Mouse (Mus musculus): ENCODE measurements around the gene 9530077C05Rik. TPM values are rescaled to one million over a fixed set of nuclear protein-coding genes. Genes with fewer than 3 reads are reported as not detected.
A peak's percentile ranks its signal among the peaks of the same experiment; 100 is the strongest.

Gene 9530077C05Rik
- polyA plus RNA-seq (2016; fragmentation: Nextera tagmentation; extraction: Ambion mirVana), result 5.7 and 7.5 TPM in 2 replicates

DNA sequence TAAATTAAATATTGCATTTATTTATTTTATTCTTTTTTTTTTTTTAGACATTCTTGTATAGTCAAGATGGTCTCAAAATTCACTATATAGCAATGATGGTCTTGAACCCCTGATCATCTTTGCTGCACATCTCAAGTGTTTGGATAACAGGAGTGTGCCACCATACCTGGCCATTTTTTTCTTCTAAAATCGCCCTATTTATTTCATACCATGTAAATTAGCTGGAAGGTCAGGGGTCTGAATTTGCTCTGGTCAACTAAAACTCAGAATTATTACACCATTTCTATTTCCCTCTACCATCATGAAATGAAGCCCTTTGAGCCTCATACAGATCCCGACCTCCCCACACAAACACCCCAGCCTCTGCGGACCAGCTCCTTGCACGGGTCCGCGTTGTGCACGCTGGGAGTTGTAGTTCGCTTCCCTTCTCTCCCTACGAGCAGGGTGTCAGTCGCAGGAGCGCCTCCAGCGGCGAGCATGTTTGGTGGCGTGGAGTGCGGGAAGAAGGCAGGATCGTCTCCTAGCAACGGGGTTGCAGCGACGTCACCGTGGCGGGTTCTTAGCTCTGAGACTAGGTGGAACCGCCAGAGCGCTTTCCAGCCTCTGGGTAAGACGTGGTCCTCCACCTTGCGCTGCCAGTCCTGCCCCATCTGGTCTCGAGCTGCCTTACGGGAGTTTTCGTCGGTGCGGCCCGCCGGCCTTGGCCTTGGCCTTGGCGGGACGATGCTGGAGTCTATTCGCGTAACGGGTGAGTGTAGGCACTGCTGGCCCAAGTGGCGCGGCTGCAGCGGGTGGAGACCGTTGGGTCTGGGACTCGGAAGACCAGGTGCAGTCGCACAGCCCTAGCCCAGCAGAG, at the start of gene 9530077C05Rik:
Gene 9530077C05Rik, plus strand, starts transcription at position 512 of the 856 bp plus-strand sequence.
- no peaks in the 10 kb centered on the region for H3K4me1 ChIP-seq
- 1% methylated on average over 43 of the region's 43 CpGs for WGBS

DNA sequence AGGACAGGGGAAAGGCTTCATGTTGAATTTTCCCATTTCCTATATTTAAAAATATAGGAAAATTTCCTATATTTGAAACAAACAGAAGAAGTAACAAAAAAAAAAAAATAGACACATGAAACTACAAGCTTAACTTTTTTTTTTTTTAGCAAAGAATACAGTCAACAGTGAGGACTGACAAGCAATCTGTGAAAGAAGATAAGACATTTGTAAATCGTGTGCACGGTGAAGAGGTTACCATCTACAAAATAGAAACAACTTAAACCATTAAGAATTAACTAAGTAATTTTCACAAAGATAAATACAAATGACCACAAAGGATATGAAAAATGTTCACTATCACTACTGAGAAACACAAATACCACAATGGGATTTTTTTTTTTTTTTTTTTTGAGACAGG, 45.1 kb upstream of the 9530077C05Rik start:
- H3K4me1 ChIP-seq, result no peaks in the 10 kb centered on the region
- H3K27ac ChIP-seq, result no peak overlapping the region
- 91% methylated on average over 2 of the region's 2 CpGs for WGBS
- H3K9me3 ChIP-seq (replicated peaks), result no peaks in the 10 kb centered on the region
- H3K4me2 ChIP-seq (replicated peaks), result no peak overlapping the region
- no peaks in the 10 kb centered on the region for H3K27me3 ChIP-seq
- H3K4me3 ChIP-seq, result no peak overlapping the region
- no peak overlapping the region for H3K9ac ChIP-seq
- peaks cover 53% of the 10 kb centered on the region for H3K36me3 ChIP-seq
- no peak for ATAC-seq (ENCODE audit: low FRiP score)

More for the DNA sequence above, at the start of gene 9530077C05Rik:
- Histone ChIP-seq H3K4me3 (peak within 1 kb of the TSS; percentile 59), H3K9me3 (replicated peaks) (no peaks in the 10 kb centered on the region), H3K4me2 (replicated peaks) (peak within 1 kb of the TSS; percentile 65), H3K9ac (peak within 1 kb of the TSS; percentile 72), H3K36me3 (no peaks in the 10 kb centered on the region), H3K27me3 (no peaks in the 10 kb centered on the region), H3K27ac (peak within 1 kb of the TSS; percentile 68; the same call in 1 of the 2 replicates)
- ATAC-seq (ENCODE audit: low FRiP score), result peak; percentile 99

DNA sequence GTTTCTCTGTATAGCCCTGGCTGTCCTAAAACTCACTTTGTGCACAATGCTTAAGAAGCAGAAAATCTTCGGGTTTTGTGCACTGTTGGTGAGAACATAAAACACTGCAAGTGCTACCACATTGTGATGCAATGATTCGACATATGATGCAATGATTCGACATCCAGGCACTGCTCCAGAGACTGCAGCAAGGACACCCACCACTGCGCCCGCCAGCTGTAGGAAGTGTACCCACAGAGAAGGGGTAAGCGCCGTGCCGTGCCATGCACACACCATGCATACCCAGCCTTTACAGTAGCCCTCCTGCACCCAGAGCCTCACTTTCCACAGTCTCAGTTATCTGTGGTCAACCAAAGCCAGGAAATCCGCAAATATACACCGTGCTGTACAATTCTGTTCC, 44.7 kb upstream of the 9530077C05Rik start:
- H3K9ac ChIP-seq, result no peak overlapping the region
- no peaks in the 10 kb centered on the region for H3K27me3 ChIP-seq
- no peak overlapping the region for H3K4me2 ChIP-seq (replicated peaks)
- no peaks in the 10 kb centered on the region for H3K9me3 ChIP-seq (replicated peaks)
- no peak overlapping the region for H3K4me3 ChIP-seq
- 93% methylated on average over 10 of the region's 10 CpGs for WGBS
- H3K36me3 ChIP-seq, result peaks cover 54% of the 10 kb centered on the region
- H3K4me1 ChIP-seq, result no peaks in the 10 kb centered on the region
- no peak for ATAC-seq (ENCODE audit: low FRiP score)
- no peak overlapping the region for H3K27ac ChIP-seq

DNA sequence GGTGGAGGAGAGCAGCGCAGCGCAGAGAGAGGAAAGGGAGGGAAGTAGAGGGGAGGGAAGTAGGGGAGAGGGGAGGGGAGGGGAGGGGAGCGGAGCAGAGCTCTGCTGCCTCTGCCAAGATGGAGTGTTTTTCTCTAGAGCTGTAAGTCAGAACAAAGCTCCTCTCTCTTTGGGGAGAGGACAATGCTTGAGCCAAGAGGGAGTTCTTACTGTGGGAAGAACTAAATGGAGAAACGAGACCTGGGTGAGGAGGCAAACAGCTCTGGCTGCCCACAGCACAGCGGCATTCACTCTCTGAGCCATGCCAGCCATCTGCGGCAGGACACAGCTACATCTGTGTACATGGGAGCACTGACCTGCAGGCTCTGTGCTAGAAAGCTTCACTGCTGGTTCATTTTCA, 43.3 kb upstream of the 9530077C05Rik start:
- Histone ChIP-seq H3K4me1 (no peaks in the 10 kb centered on the region), H3K27ac (no peak overlapping the region), H3K36me3 (peaks cover 53% of the 10 kb centered on the region), H3K27me3 (no peaks in the 10 kb centered on the region), H3K9ac (no peak overlapping the region), H3K4me2 (replicated peaks) (no peak overlapping the region), H3K4me3 (no peak overlapping the region), H3K9me3 (replicated peaks) (no peaks in the 10 kb centered on the region)
- no peak for ATAC-seq (ENCODE audit: low FRiP score)
- WGBS, result 80% methylated on average over 6 of the region's 6 CpGs

DNA sequence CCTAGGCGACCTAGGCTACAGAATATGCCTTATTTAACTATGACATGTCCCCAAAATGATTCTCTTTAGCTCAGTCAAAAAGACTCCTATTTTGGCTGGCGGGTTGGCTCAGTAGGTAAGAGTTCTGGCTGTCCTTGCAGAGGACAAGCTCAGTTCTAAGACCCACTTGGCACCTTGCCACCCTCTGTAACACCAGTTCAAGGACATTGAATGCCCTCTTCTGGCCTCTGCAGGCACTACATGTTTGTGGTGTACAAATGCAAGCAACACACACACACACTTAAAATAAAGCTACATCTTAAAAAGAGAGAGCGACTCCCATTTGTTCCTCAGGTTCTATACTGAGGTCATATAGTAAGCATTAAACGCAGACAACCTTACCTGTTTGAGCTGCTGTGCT, 38.6 kb upstream of the 9530077C05Rik start:
- Histone ChIP-seq H3K4me3 (no peak overlapping the region), H3K9me3 (replicated peaks) (no peaks in the 10 kb centered on the region), H3K9ac (no peak overlapping the region), H3K4me1 (no peaks in the 10 kb centered on the region), H3K36me3 (peaks cover 50% of the 10 kb centered on the region), H3K4me2 (replicated peaks) (no peak overlapping the region), H3K27me3 (no peaks in the 10 kb centered on the region), H3K27ac (no peak overlapping the region)
- 96% methylated on average over 4 of the region's 4 CpGs for WGBS
- ATAC-seq (ENCODE audit: low FRiP score), result no peak

DNA sequence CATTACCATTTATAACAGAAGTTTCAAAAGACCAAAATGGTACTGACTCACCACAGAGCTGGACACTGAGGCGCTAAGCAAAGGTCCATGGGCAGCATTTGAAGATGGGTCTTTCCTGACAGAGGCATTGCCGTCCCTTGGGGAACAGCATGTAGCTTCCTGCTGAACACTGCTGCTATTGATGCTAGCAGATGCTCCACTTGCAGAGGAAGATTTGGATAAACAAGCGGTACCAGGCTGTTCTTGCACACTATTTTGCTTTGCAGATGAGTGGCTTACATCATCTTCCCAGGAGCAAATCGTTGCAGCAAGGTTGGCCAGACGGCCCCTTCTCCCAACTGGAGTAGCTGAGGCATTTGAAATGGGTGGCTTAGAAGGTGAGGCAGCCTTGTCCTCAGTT, 35.2 kb upstream of the 9530077C05Rik start:
- no peak for ATAC-seq (ENCODE audit: low FRiP score)
- Histone ChIP-seq H3K36me3 (peaks cover 45% of the 10 kb centered on the region), H3K27me3 (no peaks in the 10 kb centered on the region), H3K4me1 (no peaks in the 10 kb centered on the region), H3K4me2 (replicated peaks) (no peak overlapping the region), H3K9me3 (replicated peaks) (no peaks in the 10 kb centered on the region), H3K9ac (no peak overlapping the region), H3K27ac (no peak overlapping the region), H3K4me3 (no peak overlapping the region)
- WGBS, result 81% methylated on average over 5 of the region's 5 CpGs

DNA sequence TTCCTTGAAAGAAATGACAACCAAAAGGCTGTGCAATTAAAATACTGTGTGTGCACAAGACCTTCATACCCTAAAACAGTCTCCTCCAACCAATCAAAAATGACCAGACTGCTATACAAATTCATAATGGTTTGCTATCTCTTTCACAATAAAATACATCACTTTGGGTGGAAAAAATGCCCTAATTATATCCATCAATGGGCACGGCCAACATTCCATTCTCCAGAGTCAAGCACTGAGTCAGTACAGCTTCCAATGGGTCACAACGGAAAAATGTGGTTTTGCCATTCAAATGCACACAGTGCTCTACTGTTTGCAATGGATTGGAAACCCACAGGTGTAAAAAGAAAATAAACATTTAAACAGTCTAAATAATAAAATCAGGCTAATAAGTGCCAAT, 25.4 kb upstream of the 9530077C05Rik start:
- Histone ChIP-seq H3K4me1 (peaks cover 13% of the 10 kb centered on the region), H3K4me2 (replicated peaks) (no peak overlapping the region), H3K27me3 (no peaks in the 10 kb centered on the region), H3K9ac (no peak overlapping the region), H3K9me3 (replicated peaks) (no peaks in the 10 kb centered on the region), H3K4me3 (no peak overlapping the region), H3K27ac (no peak overlapping the region), H3K36me3 (0 out of 2 replicates have a peak, but pooled peaks cover 3% of the 10 kb centered on the region)
- no peak for ATAC-seq (ENCODE audit: low FRiP score)
- 77% methylated on average over 2 of the region's 2 CpGs for WGBS

DNA sequence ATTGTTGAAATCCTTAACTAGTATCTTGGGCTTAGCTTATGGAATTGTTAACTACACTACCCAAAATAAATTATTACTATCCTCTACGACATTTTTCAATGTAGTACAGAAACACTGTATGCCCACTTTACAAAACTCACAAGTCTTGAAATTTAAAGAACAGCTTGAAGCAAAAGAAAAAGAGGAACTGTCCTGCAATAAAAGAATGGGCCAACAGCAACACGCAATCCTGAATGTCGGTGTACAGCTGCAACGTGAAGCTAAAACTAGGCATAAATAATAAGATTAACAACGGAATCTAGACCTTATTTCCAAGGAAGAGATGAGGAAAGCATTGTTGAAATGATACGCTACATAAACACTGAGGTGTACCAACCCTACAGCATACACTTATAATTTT, 23.4 kb upstream of the 9530077C05Rik start:
- Histone ChIP-seq H3K4me2 (replicated peaks) (peak overlapping the region; percentile 83), H3K4me1 (peaks cover 13% of the 10 kb centered on the region), H3K9me3 (replicated peaks) (no peaks in the 10 kb centered on the region), H3K9ac (peak overlapping the region; percentile 83), H3K36me3 (no peaks in the 10 kb centered on the region), H3K4me3 (peak overlapping the region; percentile 82), H3K27ac (no peak overlapping the region), H3K27me3 (no peaks in the 10 kb centered on the region)
- 21% methylated on average over 6 of the region's 6 CpGs for WGBS
- no peak for ATAC-seq (ENCODE audit: low FRiP score)

DNA sequence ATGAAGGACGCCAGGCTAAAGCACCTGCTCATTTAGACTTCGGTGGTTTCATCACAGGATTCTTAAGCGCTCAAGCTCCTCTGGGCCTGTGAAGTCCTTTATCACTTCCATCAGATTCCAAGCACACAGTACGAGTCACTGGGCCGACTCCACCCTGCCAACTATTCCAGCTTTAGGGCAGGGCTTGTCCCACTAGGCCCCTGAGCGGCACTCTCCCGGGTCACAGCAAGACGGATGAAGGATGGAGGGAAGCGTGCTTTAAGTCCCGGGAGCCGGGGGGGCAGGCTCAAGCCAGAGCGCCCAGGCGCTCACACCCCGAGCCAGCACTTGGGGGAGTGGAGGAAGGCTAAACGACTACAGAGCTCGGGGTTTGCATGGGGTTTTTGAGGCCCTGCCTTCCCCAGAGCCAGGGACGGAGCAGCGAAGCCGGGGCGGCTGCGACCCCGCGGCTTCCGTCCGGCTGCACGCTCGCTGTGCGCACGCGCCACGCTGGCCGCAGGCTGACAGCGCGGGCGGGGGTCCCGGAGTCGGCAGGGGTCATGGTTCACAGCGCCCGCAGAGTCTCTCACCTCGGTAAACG, 22.8 kb upstream of the 9530077C05Rik start:
- peak overlapping the region; percentile 83 for H3K9ac ChIP-seq
- H3K27me3 ChIP-seq, result no peaks in the 10 kb centered on the region
- peak overlapping the region; percentile 87 for H3K27ac ChIP-seq
- peak; percentile 83 for ATAC-seq (ENCODE audit: low FRiP score)
- H3K4me1 ChIP-seq, result peaks cover 13% of the 10 kb centered on the region
- H3K4me3 ChIP-seq, result peak overlapping the region; percentile 82
- no peaks in the 10 kb centered on the region for H3K9me3 ChIP-seq (replicated peaks)
- no peaks in the 10 kb centered on the region for H3K36me3 ChIP-seq
- under 1% methylated on average over 41 of the region's 41 CpGs for WGBS
- H3K4me2 ChIP-seq (replicated peaks), result peak overlapping the region; percentile 83

DNA sequence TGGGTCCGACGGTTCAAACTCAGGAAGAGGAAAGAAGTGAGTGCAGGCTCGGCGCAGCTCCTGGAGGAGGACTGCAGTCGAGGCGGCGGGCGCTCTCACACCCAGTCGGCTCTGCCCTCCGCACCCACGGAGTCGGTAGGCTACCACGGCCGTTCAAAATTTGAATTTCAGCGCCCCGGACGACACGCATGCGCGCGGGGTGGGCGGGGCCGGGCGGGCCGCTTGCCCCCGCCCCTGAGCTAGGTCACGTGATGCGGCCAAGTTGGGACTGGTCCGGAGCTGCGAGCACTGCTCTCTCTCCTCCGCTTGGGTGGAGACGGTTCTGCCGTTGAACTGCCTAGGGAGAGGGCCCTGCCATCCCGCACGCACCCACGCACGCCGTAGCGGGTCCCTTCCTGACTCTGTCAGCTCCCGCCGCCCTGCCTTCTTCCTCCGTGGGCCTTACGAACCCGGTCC, 22.3 kb upstream of the 9530077C05Rik start, which contains the start of gene Anln:
Gene Anln, minus strand, starts transcription at position 168 of the 456 bp plus-strand sequence.
- no peaks in the 10 kb centered on the region for H3K27me3 ChIP-seq

DNA sequence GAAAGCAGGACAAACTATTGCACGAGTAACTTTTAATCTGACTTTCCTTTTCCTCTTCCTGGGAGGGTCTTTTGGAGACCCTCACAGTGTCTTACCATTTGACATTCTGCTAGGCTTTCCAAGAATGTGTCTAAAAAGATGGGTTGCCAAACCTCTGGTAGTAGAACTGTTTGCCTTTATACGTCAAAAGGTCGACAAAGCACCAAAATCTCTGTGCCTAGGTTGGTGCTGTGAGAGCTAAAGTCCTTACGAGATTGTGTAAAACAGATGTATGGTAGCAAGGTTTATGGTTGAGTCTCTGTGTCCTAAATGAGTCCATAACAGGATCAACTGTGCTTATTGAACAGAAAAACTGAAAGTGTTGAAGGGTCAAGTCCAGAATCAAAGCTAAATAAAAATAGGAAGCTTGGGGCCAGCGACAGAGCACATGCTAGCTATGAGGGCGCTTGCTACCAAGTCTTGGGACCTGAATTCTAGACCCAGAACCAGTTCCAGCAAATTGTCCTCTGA, 21.5 kb upstream of the 9530077C05Rik start:
- H3K9me3 ChIP-seq (replicated peaks), result no peaks in the 10 kb centered on the region
- H3K4me3 ChIP-seq, result peak overlapping the region; percentile 82; the same call in 1 of the 2 replicates
- no peak for ATAC-seq (ENCODE audit: low FRiP score)
- H3K36me3 ChIP-seq, result no peaks in the 10 kb centered on the region
- peak overlapping the region; percentile 87 for H3K27ac ChIP-seq
- peak overlapping the region; percentile 83 for H3K4me2 ChIP-seq (replicated peaks)
- 72% methylated on average over 6 of the region's 6 CpGs for WGBS
- H3K4me1 ChIP-seq, result peaks cover 13% of the 10 kb centered on the region
- no peaks in the 10 kb centered on the region for H3K27me3 ChIP-seq
- H3K9ac ChIP-seq, result no peak overlapping the region; the same call in 1 of the 2 replicates

More for the DNA sequence above, 22.3 kb upstream of the 9530077C05Rik start, which contains the start of gene Anln:
- Histone ChIP-seq H3K4me1 (peaks cover 13% of the 10 kb centered on the region), H3K9me3 (replicated peaks) (no peaks in the 10 kb centered on the region), H3K9ac (peak within 1 kb of the TSS; percentile 83), H3K4me2 (replicated peaks) (peak within 1 kb of the TSS; percentile 83), H3K4me3 (peak within 1 kb of the TSS; percentile 82), H3K27ac (peak within 1 kb of the TSS; percentile 87), H3K36me3 (no peaks in the 10 kb centered on the region)
- 0% methylated on average over 43 of the region's 44 CpGs for WGBS
- peak; percentile 97 for ATAC-seq (ENCODE audit: low FRiP score)

DNA sequence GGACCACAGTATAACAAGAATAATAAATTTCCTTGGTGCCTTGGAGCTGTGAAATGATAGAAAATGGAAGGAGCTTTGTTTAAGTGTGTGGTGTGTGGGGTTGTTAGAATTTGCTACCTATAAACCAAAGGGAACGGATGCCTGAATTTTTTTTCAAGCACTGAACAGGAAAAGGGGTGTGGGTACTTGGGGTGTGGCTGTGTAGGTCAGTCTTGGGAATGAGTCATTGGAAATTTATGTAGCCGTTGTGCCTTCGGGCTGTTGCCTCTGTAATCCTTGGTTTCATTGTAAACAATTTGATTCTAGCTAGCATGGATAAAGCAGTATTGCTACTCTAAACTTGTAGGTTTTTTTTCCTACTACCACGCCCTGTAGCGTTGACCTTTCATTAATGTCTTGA, 20.9 kb upstream of the 9530077C05Rik start:
- Histone ChIP-seq H3K4me2 (replicated peaks) (no peak overlapping the region), H3K27me3 (no peaks in the 10 kb centered on the region), H3K9me3 (replicated peaks) (no peaks in the 10 kb centered on the region), H3K4me3 (no peak overlapping the region), H3K4me1 (peaks cover 13% of the 10 kb centered on the region), H3K9ac (no peak overlapping the region), H3K27ac (no peak overlapping the region), H3K36me3 (no peaks in the 10 kb centered on the region)
- WGBS, result 90% methylated on average over 5 of the region's 5 CpGs
- ATAC-seq (ENCODE audit: low FRiP score), result no peak

Measured in hindbrain, embryonic 12.5 days (tissue).